Mouse (Mus musculus): Measurements from ENCODE around the gene Clec4a1. TPM values are rescaled to one million over a fixed set of nuclear protein-coding genes. Genes with fewer than 3 reads are reported as not detected.

Gene Clec4a1
- total RNA-seq, 2 experiments from 2014 or later, result 0.27 to 0.41 TPM

Other genes starting within 250 kb of the Clec4a1 start
- gene Nanog, start 214.4 kb upstream of the Clec4a1 start, total RNA-seq (2021), result not detected
- gene Slc2a3, start 120.2 kb upstream of the Clec4a1 start, total RNA-seq (2021), result 100 to 1,000 TPM; 110 to 113 TPM
- 10 to 100 TPM; 29.1 to 29.9 TPM for gene Foxj2, start 101.9 kb upstream of the Clec4a1 start, total RNA-seq (2021)
- under 1 TPM; 0.38 to 0.79 TPM for gene C3ar1, start 65.7 kb upstream of the Clec4a1 start, total RNA-seq (2021)
- gene Necap1, start 47.4 kb upstream of the Clec4a1 start, total RNA-seq (2021), result 100 to 1,000 TPM; 212 to 213 TPM
- gene Clec4a3, start 30.7 kb downstream of the Clec4a1 start, total RNA-seq (2021), result under 1 TPM; 0.38 to 0.82 TPM
- gene Clec4a4, start 68.5 kb downstream of the Clec4a1 start, total RNA-seq (2021), result not detected
- gene Clec4b1, start 128.1 kb downstream of the Clec4a1 start, total RNA-seq (2021), result not detected
- 1 to 10 TPM; 1.3 to 2.0 TPM for gene Clec4a2, start 184.6 kb downstream of the Clec4a1 start, total RNA-seq (2021)

Data from layer of hippocampus, adult 18-20 months (tissue).